ENCODE assay signal across 14 mouse cellular contexts in genomic region chr17:23566787-23567186, GRCm38 (mm10). TPM values are rescaled to one million over a fixed set of nuclear protein-coding genes. Genes with fewer than 3 reads are reported as not detected.
DNase-seq lines count a peak whose midpoint lies in the region; ATAC-seq and TF ChIP-seq lines count a peak whose summit lies in the region.
"Had no signal": no experiment of that assay in that cellular context is flagged by ENCODE, and none has a peak within 500 bp of the region (broad histone marks: within the 10 kb centered on the region; RNA-seq: fewer than 3 reads in every experiment).

No protein-coding gene starts in this region.

- no peak for DNase-seq in heart, adult 2 months
- no peak for DNase-seq in heart, adult 18-20 months
- DNase-seq in lung, postnatal 0 days (ENCODE audit: low spot score): no peak
- no peak for DNase-seq in lung, postnatal 36 days
- peak; percentile 42 for DNase-seq in thymus, postnatal 4 days
- DNase-seq in layer of hippocampus, adult 9-10 months (ENCODE audit: low spot score): no peak
- no peak for DNase-seq in frontal cortex, postnatal 25 days (ENCODE audit: low spot score in 2 of 2)
- DNase-seq: adrenal gland, postnatal 10 days; gastrocnemius, postnatal 14 days; heart, postnatal 4 days; kidney, adult 9 months; left cerebral cortex, postnatal 4 days had no signal

- no peaks in the 10 kb centered on the region for H3K36me3 ChIP-seq in heart, adult 2 months (ENCODE audit: control insufficient read depth, insufficient read depth, low read length)
- no peaks in the 10 kb centered on the region for H3K36me3 ChIP-seq in lung, postnatal 0 days (ENCODE audit: insufficient read depth, low read length)

- TF ChIP-seq POLR2A in heart, adult 2 months (IDR thresholded peaks at IDR 0.05; ENCODE audit: insufficient read depth, low read depth, low read length): no peak

- no peak overlapping the region for H3K4me3 ChIP-seq in heart, adult 2 months
- no peak overlapping the region for H3K4me3 ChIP-seq in lung, postnatal 0 days (ENCODE audit: low read depth, low read length)
- H3K4me3 ChIP-seq: myocyte had no signal

- H3K9ac ChIP-seq in heart, adult 2 months (ENCODE audit: low read depth, low read length): no peak overlapping the region
- H3K9ac ChIP-seq in lung, postnatal 0 days (replicated peaks; ENCODE audit: low read depth): no peak overlapping the region

- no peaks in the 10 kb centered on the region for H3K27me3 ChIP-seq in heart, adult 2 months (ENCODE audit: control insufficient read depth, insufficient read depth, low read length)
- no peaks in the 10 kb centered on the region for H3K27me3 ChIP-seq in lung, postnatal 0 days (replicated peaks; ENCODE audit: insufficient read depth, low read length)

- H3K9me3 ChIP-seq in lung, postnatal 0 days (ENCODE audit: low read length): no peaks in the 10 kb centered on the region

- TF ChIP-seq EP300 in heart, adult 2 months (IDR thresholded peaks at IDR 0.05; ENCODE audit: insufficient read depth, low read depth, low read length): no peak
- no peak for TF ChIP-seq EP300 in lung, postnatal 0 days (IDR thresholded peaks at IDR 0.05)

- no peak for ATAC-seq in lung, postnatal 0 days
- peak; percentile 17 for ATAC-seq in activated CD4-positive, CD25-positive, alpha-beta regulatory T cell, adult 4 months

- TF ChIP-seq CTCF in heart, adult 2 months (IDR thresholded peaks at IDR 0.05): peak; percentile 48
- TF ChIP-seq CTCF in lung, postnatal 0 days (IDR thresholded peaks at IDR 0.05): peak; percentile 44

- H3K27ac ChIP-seq in heart, adult 2 months: no peak overlapping the region
- H3K27ac ChIP-seq in lung, postnatal 0 days (ENCODE audit: low read length): no peak overlapping the region

- H3K79me2 ChIP-seq in heart, adult 2 months (replicated peaks; ENCODE audit: control insufficient read depth, insufficient read depth, low read length): no peaks in the 10 kb centered on the region

- H3K4me2 ChIP-seq in lung, postnatal 0 days (replicated peaks; ENCODE audit: low read depth, low read length): no peak overlapping the region

- peaks cover 4% of the 10 kb centered on the region for H3K4me1 ChIP-seq in heart, adult 2 months (ENCODE audit: control insufficient read depth, insufficient read depth, low read length)
- no peaks in the 10 kb centered on the region; the same call in 1 of the 2 replicates for H3K4me1 ChIP-seq in lung, postnatal 0 days (ENCODE audit: insufficient read depth, low read depth, low read length)

- WGBS in heart, adult 2 months: 44% methylated on average over 5 of the region's 5 CpGs
- WGBS in lung, postnatal 0 days: 45% methylated on average over 5 of the region's 5 CpGs

- intact Hi-C loops in heart, adult 2 months (cut with DNase I): loop anchor here (10.0 kb wide), 1 partner anchor 372 kb away; the partner anchor contains the start of gene Zfp40

RNA-seq across cellular contexts. Expression of gene Zfp213, which starts 2.7 kb away (rescaled TPM):
- 1 to 10 TPM; 5.5 to 6.2 TPM for total RNA-seq in heart, adult 2 months (2021)
- 8.7 and 9.8 TPM in 2 replicates for polyA plus RNA-seq in heart, adult 2 months (2012; rRNA removed)
- total RNA-seq in heart, adult 18-20 months (2021): 1 to 10 TPM; 6.2 to 7.3 TPM
- polyA plus RNA-seq in lung, postnatal 0 days (2015; fragmentation: Nextera tagmentation; extraction: Ambion mirVana): 10.5 and 11.5 TPM in 2 replicates
- 1 to 10 TPM; 4.3 to 4.9 TPM for polyA plus RNA-seq in activated CD4-positive, CD25-positive, alpha-beta regulatory T cell, adult 4 months (2017; shearing (Covaris generic))

RNA-seq across cellular contexts. Expression of gene Zfp13, which starts 32.5 kb away (rescaled TPM):
- 1 to 10 TPM; 2.2 to 2.8 TPM for total RNA-seq in heart, adult 2 months (2021)
- polyA plus RNA-seq in heart, adult 2 months (2012; rRNA removed): 3.2 and 3.6 TPM in 2 replicates
- total RNA-seq in heart, adult 18-20 months (2021): 1 to 10 TPM; 2.2 to 3.1 TPM
- 5.0 and 5.5 TPM in 2 replicates for polyA plus RNA-seq in lung, postnatal 0 days (2015; fragmentation: Nextera tagmentation; extraction: Ambion mirVana)
- not detected for polyA plus RNA-seq in activated CD4-positive, CD25-positive, alpha-beta regulatory T cell, adult 4 months (2017; shearing (Covaris generic))

RNA-seq across cellular contexts. Expression of gene Zscan10, which starts 33.9 kb away (rescaled TPM):
- total RNA-seq in heart, adult 2 months (2021): not detected
- not detected in 2 replicates for polyA plus RNA-seq in heart, adult 2 months (2012; rRNA removed)
- total RNA-seq in heart, adult 18-20 months (2021): not detected
- polyA plus RNA-seq in lung, postnatal 0 days (2015; fragmentation: Nextera tagmentation; extraction: Ambion mirVana): not detected in 2 replicates
- polyA plus RNA-seq in activated CD4-positive, CD25-positive, alpha-beta regulatory T cell, adult 4 months (2017; shearing (Covaris generic)): 1 to 10 TPM; 1.3 to 3.4 TPM
- total RNA-seq: adrenal gland, postnatal 10 days; gastrocnemius, postnatal 14 days; heart, postnatal 4 days; left cerebral cortex, postnatal 4 days had no signal
